Mouse (Mus musculus): ENCODE data around the gene Rnf113a2.

Gene Rnf113a2

DNA sequence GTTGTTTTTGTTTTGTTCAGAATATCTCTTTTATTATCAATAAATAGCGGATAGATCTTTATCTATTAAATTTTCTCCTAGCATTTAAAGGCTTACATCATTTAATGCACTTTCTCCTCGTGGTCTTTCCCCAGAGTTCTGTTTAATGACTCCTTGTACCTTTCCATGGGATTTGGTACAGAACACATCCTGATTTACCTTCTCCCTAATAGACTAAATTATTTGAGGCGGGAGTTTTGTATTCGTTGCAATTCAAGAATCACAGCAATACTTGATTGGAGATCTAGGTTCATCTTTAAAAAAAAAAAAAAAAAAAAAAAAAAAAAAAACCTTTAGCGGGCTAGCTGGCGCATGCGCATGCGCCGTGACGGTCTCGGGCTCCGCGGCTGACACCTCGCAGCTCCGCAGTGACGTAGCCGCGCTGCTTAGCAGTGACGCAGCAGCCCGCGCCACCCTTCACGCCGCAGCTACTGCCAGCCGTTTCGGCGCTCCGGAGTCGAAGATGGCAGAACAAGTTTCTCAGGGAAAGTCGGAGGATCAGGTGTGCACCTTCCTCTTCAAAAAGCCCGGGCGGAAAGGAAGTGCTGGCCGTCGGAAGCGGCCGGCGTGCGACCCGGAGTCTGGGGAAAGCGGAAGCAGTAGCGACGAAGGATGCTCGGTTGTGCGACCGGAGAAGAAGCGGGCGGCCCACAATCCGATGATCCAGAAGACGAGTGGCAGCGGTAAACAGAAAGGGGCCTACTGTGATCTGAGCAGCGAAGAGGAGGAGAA, at the start of gene Rnf113a2:
Gene Rnf113a2 (plus strand): TSS at position 363 of the 771 bp plus-strand sequence.
- peak; percentile 84 for DNase-seq (ENCODE audit: low spot score)

DNA sequence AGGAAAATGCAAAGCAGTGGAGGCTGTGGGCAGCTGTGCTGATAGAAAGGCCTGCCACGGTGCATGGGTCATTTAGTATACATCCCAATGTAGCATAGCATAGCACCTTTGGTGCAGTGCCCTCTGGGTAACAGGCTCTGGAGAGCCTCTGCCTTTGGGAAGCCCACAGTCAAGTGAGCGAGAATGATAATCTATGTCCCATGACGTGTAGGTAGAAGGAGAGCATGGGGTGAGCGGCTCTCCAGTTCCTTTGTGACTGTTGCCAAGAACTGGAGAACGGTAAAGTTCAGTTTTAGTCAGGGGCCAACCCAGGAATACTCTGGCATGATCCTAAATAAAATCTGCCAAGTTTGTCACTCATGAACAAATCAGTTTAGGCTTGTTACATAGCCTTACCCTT, 45.3 kb upstream of the Rnf113a2 start:
- DNase-seq (ENCODE audit: low spot score): no peak

DNA sequence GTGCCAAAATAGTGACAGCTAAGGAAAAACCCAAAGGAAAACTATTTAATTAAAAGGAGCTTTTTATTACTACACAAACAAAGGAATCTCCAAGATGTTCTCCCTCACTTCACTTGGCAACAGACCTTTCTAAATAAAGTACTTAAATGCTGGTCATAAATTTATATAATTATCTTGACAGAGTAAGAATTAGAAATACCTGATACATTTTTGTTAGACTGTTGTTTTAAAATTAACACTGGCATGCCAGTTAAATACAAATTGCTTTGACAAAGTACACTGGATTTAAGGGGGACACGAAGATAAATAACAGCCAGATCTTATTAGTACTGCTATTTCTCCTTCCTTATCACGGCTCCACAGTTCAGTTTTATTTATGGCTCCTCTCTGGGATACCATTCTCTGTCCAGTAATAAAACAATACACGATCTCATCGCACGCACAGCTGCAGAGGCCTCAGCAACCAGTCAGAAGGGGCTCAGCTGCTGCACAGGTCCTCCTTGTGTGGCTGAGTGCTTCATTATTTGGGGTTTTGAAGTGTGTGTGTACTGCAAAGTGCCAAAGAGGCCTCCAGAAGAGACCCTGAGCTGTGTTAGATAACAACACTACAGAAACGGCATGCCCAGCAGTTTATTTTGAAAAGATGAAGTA, 43.0 kb upstream of the Rnf113a2 start:
- DNase-seq (ENCODE audit: low spot score): peak; percentile 23

DNA sequence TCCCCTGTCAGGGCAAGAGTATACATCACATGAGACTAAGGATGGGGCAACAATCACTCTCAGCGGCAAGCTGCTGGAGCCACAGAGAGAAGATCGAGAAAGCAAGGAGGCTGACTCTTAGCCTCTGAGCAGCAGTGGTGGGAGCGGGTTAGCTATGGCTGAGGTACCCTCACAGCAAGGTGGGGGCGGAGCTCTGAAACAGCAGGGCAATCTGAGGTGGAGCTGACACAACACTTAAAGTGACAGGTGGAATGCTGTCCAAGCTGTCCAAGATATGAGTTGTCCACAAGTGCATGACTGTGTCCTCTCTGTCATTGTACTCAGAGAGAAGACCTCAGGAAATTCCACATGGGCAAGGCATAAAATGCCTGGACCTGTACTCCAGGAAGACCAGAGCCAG, 34.6 kb upstream of the Rnf113a2 start:
- no peak for DNase-seq (ENCODE audit: low spot score)

DNA sequence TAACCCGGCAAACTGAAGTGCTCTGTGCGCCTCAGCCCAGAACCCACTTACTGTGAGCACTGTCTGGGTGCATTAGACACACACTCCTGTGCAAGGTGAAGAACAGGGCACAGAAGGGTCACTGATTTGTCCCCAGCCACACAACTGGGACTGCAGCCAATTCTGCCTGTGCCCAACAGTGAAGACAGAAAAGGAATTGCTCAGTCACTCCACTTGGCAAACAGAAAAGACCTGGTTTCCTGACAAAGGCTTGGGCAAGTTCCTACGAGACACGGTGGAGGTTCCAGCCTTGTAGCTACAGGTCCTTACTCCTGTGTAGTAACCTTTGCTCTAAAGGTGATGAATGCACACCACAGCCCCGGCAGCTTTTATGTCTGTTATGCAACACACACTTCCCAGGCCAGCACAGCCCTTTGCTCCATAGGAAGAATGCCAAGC, 32.3 kb upstream of the Rnf113a2 start:
- no peak for DNase-seq (ENCODE audit: low spot score)

DNA sequence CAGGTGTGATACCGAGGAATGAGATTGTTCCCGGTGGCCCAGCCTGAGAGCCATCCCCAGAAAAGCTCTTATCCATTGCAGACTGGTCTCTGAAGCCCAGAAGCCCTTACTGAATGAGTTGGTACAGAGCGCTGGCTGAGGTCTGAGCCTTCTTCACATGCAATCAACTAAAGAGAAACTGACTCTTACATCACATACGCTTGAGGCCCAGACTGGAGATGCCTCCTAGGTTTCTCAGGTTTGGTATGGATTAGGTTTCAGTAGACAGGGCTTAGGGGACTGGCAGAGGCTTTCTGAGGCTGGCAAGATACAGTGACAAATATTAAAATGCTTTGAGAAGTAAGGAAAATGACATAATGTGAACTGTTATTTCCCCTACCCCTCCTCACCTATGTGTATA, 31.6 kb upstream of the Rnf113a2 start:
- DNase-seq (ENCODE audit: low spot score): no peak

DNA sequence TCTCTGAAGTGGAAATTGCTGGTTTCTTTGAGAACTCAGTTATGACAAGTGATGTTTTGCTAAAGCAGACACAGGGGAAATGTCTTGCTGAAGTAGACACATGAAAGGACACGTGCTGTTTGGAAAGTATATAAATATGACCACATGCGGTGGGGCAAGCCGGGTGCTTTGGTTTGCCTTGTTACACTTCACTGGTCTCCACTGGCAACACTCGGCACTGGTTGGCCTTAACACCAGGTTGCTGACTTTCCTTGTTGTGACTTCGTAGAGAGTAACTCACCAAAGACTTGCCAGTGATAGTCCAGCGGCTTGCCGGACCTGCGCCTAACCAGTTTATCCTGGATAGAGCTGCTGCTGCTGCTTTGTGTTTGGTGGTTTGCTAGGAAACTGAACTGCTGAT, 28.9 kb upstream of the Rnf113a2 start:
- DNase-seq (ENCODE audit: low spot score): no peak

DNA sequence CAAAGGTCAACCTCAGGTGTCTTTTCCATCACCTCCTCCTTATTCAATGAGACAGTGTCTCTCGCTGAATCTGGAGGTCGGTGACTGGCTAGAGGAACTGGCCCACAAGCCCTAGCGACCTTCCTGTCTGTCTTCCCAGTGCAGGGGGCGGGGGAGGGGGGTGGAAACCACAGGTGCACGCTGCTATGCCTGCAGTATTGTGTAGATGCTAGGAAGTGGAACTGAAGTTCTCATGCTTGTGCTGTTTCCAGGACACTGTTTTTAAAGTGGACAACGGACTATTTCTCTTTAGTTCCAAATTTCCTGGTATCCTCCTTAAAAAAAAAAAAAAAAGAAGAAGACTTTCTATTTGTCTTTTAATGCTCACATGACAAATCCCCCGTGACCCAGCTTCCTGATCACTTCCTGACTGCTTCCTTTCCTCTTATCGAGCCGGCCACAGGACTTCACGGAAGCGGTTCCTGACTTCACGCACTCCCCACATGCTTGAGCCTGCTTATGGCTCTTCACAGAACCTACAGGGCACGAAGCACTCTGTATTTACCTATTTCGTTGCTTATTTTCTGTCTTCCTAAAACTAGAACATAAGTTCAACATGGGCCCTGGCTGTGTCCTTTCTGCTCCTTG, 28.1 kb upstream of the Rnf113a2 start:
- no peak for DNase-seq (ENCODE audit: low spot score)

DNA sequence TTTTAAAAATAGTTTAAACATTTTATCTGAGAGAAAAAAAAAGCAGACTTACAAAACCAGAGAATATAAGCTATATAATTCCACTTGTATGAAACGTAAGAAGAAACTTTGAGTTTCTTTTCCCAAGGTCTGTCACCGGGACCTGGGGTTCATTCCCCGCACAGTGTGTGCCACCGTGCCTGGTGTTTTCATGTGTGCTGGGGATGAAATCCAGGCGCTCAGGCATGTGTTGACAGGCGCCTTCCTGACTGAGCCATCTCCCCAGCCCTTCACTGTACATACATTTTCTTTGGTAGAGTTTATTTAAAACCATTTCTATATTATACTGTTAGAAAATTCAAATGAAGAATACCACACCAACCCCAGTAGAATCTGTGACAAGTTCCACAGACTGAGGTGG, 26.7 kb upstream of the Rnf113a2 start:
- DNase-seq (ENCODE audit: low spot score): no peak

DNA sequence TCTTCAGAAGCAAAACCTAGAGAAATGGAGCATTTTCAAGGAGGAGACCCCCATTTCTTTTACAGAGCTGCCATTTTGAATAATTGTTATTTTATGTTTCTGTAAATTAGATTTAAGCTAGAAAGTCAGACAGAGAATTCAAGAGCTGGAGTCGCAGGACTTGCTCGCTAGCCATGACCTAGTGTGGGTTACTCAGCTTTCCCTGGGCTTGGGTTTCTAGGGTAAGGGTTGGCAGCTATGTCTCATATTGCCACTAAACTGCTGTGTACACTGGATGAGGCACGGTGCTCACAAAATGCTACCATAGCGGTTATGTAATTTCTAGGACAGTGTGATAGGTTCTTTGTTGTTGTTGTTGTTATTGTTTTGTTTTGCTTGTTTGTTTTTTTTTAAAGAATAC, 24.3 kb upstream of the Rnf113a2 start:
- DNase-seq (ENCODE audit: low spot score): no peak

DNA sequence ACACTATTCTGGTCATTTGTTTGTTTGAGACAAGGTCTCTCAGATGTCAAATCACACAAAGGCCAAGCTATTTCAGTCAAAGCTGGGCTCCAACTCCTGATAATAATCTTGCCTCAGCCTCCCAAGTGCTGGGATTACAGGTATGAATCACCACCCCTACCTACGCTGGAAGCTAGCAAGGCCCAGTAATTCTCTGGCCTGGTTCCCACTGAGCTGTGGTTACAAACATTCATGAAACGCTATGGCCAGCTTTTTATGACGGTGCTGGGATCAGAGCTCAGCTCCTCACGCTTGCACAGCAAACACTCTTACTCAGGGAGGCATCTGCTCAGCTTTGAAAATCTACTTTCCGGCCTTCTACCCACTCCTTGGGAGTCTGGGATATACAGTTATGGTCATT, 23.1 kb upstream of the Rnf113a2 start:
- DNase-seq (ENCODE audit: low spot score): no peak

DNA sequence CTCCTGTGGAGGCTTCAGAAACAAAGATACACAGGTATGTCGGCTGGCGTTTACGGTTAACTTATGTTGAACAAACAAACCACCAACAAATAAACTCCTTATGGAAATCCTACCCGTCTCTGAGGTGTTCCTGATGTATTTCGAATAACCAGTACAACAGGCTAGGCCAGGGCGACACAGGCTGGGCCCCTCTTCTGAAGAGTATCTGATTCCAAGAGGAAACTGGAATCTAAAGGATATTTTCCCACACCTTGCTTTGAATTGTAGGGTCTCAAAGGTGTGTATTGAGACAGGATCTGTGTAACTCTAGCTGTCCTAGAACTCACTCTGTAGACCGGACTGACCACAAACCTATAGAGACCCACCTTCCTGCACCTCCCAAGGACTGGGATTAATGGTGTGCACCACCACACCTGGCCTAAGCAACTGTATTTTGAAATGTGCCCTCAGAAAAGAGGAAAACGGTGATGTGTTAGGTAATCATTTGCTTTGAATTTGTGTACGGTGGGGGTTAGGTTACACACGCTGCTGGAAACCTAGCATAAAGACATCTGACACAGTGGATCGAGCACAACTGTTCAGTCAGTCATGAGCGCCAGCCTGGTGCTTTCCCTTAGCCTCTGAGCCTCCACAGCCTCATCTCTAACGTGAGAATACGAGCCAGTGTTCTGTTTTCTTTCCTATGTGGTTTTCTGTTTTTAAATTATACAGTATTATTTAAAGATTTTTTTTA, 19.9 kb upstream of the Rnf113a2 start:
- DNase-seq (ENCODE audit: low spot score): no peak

DNA sequence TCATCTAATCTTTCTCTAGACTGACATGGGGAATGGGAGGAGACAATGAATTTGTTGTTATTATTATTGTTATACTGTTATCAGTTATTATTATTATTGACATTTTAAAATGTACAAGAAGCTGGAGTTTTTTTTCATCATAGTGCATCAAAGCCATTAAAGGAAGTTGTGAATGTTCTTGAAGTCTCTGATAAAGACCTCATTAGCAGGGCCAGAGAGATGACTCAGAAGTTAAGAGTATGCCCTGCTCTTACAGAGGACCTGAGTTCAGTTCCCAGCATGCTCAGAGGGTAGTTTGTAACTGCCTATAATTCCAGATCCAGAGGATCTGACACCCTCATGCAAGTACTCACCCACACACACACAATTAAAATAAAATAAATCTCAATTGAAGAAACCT, 19.3 kb upstream of the Rnf113a2 start:
- no peak for DNase-seq (ENCODE audit: low spot score)

DNA sequence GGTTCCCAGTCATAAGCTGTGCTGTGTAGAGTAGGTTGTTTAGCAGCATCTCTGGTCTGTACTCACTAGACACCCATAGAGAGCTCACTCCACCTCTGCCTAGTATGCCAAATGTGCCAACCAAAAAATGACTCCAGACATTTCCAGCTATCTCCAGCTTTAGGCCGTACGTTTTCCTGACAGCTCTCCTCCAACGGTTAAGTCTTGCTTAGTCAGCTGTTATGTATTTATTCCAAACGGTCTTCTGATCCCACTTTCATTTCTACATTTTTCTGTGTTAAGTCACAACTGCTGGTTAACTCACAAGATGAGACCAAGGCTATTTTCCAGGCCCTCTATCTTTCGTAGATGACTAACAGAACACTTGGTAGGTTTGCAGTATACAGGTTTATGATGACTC, 18.4 kb upstream of the Rnf113a2 start:
- no peak for DNase-seq (ENCODE audit: low spot score)

DNA sequence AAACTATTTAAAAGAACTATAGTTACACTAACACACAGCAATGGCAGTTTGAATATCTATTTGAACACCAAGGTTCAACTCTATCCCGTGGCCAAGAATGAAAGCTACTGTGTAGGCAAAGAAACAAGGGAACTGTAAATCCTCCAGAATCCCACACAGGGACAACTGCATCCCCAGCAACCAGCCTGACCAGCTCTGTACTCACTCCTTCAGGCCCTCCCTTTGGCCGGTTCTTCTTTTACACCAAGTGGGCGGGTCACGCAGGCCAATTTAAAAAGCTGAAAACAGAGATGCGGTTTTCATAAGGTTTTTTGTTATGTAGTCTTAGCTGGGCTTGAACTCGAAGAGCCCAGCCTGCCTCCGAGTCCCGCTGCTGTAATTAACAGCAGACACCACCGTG, 17.9 kb upstream of the Rnf113a2 start:
- no peak for DNase-seq (ENCODE audit: low spot score)

DNA sequence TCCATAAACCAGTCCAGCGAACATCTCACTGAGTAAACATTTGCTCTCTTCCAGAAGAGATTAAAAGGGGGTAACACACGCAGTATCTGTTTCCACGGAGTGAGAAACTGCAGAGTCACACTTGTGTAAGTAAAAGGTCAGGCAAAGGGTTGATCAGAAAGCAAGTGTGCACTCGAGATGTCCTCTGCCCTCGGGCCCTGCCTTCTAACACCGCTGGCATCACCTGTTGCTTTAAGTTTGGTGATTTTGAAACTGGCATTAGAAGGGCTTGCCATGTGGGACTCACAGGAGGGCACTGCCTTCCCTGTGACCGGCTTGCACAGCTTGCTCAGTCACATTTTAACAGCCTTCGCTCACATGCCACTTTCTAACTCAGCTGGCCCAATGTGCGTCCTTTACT, 17.3 kb upstream of the Rnf113a2 start:
- no peak for DNase-seq (ENCODE audit: low spot score)

DNA sequence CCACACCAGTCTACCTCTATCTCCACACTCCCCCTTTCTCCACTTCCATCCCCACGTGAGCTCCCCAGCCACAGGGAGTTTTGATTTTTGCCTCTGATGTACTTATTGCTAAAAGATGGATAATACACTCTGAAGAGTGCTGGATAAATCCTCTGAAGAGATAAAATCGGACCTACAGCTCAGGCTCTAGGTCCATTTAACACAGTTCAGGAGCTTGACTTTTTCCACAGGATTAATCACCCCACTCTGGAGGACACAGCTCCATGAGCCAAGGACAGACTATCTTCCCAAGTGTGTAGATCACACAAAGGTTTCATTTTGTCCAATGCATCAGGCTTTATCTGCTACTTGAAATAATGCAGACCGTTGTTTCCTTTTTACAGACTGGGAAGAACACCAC, 16.9 kb upstream of the Rnf113a2 start:
- no peak for DNase-seq (ENCODE audit: low spot score)

DNA sequence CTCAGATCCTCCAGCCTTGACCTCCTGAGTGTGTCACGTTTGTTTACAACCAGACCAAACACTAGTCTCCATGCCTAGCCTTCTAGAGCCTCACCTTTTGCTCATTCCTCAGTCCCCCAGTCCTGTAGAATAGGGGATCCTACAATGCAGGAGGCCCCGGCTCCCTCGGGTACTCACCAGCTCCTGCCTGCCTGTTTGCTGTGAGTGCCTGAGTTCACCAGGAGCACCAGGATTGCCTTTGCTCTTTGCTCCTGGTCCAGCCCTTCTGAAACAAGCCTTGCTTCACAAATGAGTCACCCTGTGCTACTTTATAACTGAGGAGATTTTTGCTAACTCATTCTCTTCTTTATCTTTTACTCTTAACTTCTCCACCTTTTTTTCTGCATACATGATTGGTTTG, 16.3 kb upstream of the Rnf113a2 start:
- DNase-seq (ENCODE audit: low spot score): no peak

DNA sequence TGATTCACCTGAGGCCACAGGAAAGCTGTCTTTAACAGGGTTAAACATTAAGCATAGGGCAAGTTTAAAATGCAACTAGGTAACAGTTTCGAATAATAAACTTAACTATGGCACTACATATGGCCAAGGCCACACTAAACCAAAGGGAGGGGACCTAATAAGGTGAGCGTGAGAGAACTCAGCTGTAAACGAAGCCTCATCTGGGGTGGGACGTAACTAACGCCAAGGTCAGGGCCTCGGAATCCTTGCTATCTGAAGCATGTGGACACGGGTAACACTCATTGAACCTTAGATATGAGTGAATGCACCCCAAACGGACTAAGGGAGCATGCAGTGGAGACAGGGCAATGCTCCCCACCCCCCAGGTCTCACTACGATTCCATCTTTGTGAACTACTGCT, 14.1 kb upstream of the Rnf113a2 start:
- no peak for DNase-seq (ENCODE audit: low spot score)

DNA sequence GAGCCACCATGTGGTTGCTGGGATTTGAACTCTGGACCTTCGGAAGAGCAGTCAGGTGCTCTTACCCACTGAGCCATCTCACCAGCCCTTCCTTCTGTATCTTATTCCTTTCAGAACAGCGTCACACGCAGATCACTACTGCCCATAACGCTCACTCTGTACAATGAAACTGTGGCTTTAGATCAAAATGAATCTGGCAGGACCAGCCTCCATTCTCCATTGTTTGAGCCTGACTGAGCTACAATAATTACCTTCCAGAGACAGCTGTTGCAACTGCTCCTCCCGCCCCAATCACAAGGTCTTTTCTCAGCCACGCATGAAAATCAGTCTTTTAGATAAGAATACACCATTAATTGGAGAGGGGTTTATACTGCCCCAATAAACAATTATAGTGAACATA, 12.5 kb upstream of the Rnf113a2 start:
- DNase-seq (ENCODE audit: low spot score): no peak

DNA sequence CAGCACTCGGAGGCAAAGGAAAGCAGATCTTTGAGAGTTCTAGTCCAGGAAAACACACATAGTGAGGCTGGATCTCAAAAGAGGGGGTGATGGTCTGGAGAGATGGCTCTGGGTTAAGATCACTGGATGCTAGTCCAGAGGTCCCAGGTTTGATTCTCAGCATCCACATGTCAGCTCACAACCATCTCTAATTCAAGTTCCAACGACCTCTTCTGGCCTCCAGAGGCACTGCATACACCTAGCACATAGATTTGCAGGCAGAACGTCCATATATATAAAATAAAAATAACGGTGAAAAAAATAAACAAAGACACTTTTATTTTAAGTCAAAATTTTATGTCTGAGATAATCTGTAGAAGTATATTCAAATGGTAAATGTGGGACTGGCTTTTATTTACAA, 9.7 kb upstream of the Rnf113a2 start:
- no peak for DNase-seq (ENCODE audit: low spot score)

DNA sequence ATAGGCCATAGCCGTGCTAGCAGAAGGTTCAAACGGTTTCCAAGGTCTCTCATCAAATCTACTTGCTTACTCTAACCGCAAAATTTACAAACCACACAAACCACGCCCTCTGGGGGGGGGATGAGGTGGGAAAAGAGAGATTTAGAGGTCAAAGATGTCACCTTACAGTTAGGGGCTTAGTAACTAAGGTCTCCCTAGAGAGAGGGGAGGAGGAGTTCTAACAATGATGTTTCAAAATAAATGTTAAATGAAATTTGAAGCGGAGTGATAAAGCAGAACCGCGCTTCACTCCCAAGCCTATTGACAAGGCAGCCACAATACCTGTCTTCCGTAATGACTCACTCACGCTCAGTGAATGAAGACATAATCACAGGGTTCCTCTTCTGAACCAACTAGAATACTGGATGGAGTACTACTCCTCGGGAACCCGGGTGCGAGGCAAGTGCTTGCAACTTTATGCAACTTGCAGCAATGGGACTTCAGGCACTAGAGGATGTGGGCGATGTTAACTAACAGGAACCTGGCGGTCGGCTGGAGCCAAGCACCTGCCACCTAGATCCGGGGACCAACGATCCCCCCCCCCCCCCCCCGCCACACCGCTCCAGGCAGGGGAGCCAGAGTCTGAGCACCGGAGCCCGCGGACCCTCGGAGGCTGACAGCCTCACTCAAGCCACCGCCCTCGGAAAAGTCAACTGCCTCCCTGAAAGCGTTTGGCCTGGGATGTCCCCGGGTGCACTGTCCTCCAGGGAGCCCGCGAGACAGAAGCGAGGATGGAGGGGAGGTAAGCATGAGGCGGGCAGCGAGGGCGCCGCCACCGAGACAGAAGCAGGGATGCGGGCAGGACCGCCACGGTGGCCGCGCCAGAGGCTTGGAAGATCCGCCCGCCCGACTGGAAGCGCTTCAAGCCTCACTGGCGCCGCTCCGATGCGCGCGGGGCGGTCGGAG, 8.8 kb upstream of the Rnf113a2 start:
- DNase-seq (ENCODE audit: low spot score): no peak

Data from layer of hippocampus, adult 11-12 months (tissue).